Mouse (Mus musculus) left cerebral cortex, postnatal 4 days (tissue): ENCODE results near the gene Adipor2. TPM values are rescaled to one million over a fixed set of nuclear protein-coding genes. Genes with fewer than 3 reads are reported as not detected.
A peak's percentile ranks its signal among the peaks of the same experiment; 100 is the strongest.

ENCODE experiments used
- DNase-seq: peaks from one replicate; pipeline ENCODE4 v3.0.0-alpha.2; 2022
- intact Hi-C: fragments of 180-260 bp; cut with DNase I; formaldehyde crosslinking; loops from one replicate; pipeline ENCODE4 v1.15.1; 2025
- total RNA-seq, 2 experiments: library from RNA; stranded (reverse); gene quantifications; 2 replicates each; pipeline ENCODE4 v1.2.3; 2021

Gene Adipor2
- total RNA-seq, 2 experiments from 2014 or later, result 39.5 to 40.2 TPM

DNA sequence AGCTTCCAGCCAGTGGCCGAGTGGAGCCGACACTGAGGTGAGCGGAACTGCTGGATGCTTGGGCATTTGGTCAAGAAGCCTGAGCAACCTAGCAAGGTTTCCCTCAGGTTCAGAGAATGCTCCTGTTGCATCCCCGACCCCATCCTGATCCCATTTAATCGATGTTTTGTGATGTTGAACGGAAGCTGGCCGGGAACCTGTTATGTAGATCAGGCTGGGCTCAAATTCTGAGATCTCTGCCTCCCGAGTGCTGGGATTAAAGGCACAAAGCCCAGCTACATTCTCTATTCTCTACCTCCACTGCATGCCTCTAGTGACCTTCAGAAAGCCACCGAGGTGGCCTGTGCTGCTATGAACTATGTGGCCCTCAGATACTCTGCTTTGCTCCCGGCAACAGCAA lies 92.7 kb downstream of the Adipor2 start:
- no peak for DNase-seq
- intact Hi-C loops, result loop anchor here (5.0 kb wide), 1 partner anchor 102 kb away; no protein-coding TSS in a partner anchor

DNA sequence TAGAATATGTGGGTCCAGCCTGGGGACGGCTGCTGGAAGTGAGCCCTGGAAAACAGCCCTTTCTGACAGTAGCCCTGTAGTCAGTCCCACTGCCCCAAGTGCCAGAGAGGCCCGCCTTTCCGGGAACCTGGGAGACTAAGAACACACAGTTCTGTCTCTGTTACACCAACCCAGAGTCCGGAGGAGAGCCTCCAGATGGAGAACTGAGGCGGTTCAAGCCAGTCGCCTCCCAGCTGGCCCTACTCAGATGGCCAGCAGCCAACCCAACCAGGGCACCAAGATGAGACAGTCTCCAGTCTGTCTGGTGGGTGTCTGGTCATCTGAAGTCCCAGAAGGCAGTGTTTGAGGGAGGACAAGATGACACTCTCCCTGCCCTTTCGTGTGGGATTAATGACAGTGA lies 95.8 kb downstream of the Adipor2 start:
- intact Hi-C loops, result no loop called here
- DNase-seq, result peak; percentile 82

DNA sequence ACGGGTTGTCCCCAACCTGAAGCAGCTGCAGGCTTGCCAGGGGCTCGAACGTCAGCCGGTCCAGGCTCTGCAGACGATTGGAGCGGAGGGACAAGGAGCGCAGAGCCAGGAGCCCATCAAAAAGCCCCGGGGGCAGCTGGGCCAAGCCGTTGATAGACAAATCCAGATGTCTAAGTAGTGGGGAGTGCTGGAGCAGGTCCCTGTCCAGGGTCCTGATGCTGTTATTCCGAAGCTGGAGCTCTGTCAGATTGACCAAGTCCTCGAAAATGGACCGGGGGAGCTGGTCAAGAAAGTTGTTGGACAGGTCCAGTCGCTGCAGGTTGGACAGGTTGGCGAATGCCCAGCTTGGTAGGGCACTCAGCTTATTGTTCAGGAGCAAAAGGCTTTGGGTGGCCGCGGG lies 97.0 kb downstream of the Adipor2 start:
- DNase-seq, result no peak
- intact Hi-C loops, result no loop called here

DNA sequence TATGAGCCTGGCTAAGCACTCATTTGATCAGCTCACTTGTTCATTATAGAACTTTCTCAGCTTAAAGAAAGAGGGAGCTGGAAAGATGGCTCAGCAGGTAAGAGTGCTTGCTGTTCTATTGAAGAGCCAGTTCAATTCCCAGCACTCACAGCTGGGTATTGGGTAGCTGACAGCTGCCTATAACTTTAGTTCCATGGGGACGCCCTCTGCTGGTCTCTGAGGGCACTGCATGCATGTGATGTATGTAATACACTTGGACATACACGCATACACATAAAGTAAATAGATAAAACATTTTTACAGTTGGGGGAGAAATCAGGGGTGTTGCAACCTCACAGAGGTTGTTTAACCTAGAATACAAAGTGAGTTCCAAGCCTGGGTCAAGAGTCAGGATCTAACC lies 98.1 kb downstream of the Adipor2 start:
- intact Hi-C loops, result no loop called here
- DNase-seq, result no peak

DNA sequence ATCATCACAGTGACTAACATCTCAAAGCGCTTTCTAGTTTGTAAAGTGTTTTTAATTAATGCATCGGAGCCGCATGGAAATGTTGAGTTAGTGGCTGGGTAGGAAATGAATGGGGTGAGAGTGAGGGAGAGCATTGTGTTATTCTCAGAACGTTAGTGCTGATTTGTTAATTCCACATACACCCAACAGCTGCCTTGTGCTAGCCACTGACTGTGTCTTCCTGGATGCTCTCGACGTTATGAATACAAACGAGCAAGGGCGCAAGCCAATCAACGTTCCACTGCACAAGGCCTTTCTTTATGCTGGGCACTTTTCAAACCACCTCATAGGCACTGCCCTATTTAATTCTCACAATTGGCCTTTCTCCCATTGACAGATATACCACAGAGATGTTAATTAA lies 98.8 kb downstream of the Adipor2 start:
- DNase-seq, result no peak

DNA sequence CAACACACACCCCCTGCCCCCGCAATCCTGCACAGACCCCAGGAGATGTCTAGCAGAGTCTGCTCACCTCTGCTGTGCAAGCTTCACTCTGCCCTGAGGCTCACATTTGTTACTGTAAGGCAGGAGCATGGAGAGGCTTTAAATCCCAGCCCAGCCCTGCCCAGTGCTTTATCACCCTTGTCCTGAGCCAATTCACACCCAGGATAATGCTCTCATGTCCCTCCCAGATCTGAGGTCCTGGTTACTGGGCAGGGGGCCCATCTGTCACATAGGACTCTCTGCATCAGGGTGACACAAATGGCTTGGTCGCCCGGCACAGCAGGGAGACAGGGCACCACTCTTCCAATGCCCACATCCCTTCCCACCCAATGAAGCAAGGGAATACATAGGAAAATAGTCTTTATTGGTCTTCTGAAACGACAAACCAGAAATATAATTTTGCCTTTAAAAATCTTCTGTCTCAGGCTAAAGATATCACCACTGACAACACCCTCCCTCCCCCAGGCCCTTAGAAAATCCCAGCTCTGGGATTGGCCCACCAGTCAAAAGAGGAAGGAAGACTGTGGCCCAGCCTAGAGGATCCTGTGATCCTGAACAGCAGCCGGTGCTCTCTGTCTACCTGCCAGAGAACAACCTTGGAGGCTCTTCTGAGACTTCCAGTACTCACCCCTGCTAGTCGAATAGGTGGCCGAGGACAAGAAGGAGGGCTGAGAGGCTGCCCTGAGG lies 102.6 kb downstream of the Adipor2 start:
- peak; percentile 70 for DNase-seq
- intact Hi-C loops, result no loop called here

More for the DNA sequence above, 98.8 kb downstream of the Adipor2 start:
- intact Hi-C loops, result no loop called here

DNA sequence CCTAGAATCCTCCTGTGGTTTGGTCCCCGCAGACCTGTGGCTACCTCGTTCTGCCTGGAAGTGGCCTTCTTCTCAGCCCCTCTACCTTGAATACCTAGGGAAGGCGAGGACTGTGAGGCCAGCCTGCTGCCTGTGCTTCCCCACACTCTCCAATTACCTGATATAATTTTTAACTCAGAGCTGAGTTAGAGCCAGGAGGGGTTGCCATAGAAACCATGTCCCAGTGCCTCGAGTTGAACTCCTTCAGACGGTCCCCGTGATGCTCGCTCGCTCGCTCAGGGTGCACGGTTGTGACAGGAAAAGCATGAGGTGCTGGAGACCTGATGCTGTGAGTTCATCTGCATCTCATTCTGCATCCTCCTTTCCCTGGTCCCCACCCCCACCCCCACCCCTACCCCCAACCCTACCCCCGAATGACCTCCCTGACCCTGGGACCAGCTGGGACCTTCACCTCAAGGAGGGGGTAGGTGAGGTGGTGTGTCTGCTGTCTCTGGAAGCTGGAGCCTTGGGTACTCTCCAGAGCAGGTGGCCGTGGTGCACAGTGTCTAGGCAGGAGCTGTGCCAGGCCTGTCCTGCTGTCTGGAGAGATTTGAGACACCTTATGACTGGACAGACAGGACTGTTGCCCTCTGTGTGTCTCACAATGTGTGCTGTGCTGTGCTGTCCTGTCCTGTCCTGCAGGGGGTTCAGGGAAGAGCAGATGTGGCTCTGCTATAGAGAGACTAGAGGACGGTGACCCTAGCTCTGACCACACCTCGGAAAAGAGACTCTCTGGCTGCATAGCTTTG lies 103.7 kb downstream of the Adipor2 start:
- intact Hi-C loops, result no loop called here
- DNase-seq, result no peak

DNA sequence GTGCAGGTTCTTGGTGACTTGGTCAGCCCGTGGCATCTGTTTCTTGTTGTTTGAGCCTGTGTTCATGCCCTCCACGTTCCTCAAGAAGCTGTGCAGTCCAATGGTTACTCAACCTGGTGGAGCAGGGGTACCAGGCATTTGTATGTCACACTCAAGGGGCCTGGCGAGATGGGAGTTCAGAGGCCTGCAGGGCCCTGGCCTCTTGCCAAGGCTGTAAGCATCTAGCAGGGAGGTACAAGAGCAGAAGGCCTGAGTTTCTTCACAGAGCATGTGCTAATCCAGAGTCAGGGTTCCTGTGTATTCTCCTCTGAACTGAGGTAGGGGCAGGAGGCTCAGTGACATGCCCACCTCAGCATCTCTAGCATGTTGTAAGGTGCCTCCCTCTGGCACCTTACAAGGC lies 104.4 kb downstream of the Adipor2 start:
- no peak for DNase-seq
- intact Hi-C loops, result no loop called here

DNA sequence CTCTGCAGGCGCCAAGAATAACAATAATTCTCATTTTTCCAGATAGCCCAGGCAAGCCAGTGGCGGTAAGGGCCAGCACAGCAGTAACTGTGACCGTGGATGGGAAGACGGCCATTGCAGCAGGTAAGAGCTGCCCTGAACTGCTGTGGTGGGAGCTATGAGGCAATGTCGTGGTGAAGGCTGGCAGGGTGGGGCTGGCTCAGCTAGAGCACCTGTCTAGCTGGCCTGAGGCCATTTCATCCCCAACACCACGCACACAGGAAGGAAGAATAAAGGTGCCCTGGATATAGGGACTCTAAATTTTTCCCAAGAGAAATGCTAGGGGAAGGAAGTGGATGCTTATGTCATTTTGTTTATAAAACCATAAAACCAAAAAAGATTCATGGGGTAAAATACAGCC lies 105.1 kb downstream of the Adipor2 start:
- no peak for DNase-seq
- intact Hi-C loops, result no loop called here

DNA sequence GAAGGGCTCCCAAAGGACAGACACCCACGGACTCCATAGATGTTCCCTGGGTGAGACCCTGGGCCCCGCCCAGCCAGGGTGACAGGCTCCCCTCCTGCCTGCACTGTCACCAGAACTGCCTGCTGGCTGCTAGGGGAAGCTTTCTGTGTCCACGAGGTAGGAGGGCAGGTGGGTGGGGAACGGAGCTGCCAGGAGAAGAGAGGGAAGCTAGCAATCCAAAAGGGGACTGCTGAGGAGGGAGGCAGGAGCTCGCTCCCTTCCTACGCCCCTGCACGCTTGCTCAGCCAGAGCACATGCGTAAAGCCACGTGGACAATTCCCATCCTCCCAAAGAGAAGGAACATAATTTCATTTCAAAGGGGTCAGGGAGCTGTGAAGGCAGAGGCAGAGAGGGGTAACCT lies 107.3 kb downstream of the Adipor2 start:
- no peak for DNase-seq
- intact Hi-C loops, result no loop called here

DNA sequence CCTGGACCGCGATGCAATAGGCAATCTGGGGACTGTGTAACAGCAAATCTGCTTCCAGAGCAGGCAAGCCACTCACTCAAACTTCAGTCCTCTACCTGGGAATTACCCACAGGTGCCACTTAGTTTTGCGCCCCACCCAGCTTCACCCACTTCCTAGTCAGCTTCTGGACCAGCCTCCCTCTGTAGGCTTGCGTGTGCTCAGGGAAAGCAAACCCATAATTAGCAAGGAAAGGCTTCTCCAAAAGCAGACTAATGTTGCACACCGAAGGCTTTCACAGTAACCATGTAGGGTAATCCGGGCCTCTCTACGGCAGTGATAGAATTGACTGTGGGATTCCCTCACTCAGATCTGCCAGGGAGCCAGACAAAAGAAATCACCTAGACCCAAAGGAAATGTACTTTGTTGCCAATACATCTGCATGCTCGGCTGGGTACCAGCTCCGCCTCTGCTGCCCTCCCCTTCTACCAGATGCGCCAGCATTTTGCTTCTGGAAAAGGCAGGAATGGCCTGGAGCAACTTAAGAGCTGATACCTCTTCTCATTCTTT lies 109.6 kb downstream of the Adipor2 start:
- DNase-seq, result no peak
- intact Hi-C loops, result no loop called here

DNA sequence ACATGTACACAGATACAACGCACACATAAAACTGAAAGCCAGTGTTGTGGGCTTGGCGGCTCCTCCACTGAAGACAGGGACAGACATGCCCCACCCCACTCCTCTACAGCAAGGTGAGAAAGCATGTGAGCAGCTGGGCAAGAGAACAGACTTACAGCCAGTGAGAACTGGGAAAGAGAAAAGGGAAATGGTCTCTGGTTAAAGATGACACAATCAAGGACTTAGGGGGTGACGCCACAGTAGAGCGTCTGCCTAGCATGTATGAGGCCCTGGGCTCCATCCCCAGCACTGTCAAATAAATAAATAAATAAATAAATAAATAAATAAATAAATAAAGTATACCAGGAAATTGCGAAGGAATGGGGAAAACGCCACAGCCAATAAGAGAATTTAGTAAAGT lies 114.2 kb downstream of the Adipor2 start:
- DNase-seq, result no peak
- intact Hi-C loops, result no loop called here

Other genes starting within 250 kb of the Adipor2 start
- 10 to 100 TPM; 21.1 to 21.3 TPM for gene Dcp1b, start 242.5 kb downstream of the Adipor2 start, total RNA-seq
- 10 to 100 TPM; 80.0 to 84.8 TPM for gene Cacna1c, start 221.3 kb downstream of the Adipor2 start, total RNA-seq
- gene Cacna2d4, start 181.2 kb downstream of the Adipor2 start, total RNA-seq, result under 1 TPM; 0.34 to 0.36 TPM
- 10 to 100 TPM; 21.5 to 22.5 TPM for gene Lrtm2, start 86.9 kb downstream of the Adipor2 start, total RNA-seq
- gene Fbxl14, start 62.0 kb upstream of the Adipor2 start, total RNA-seq, result 10 to 100 TPM; 28.0 to 28.5 TPM
- gene Wnt5b, start 126.6 kb upstream of the Adipor2 start, total RNA-seq, result 1 to 10 TPM; 2.4 to 3.0 TPM